In genomic region chrX:164345359-164345938, GRCm38 (mm10) we compare ENCODE assay signal across 20 mouse cellular contexts. TPM values are rescaled to one million over a fixed set of nuclear protein-coding genes. Genes with fewer than 3 reads are reported as not detected.
"Had no signal": no experiment of that assay in that cellular context is flagged by ENCODE, and none has a peak within 500 bp of the region (broad histone marks: within the 10 kb centered on the region; RNA-seq: fewer than 3 reads in every experiment).

No protein-coding gene starts in this region.

- H3K9me3 ChIP-seq: limb, embryonic 10.5 days; liver, embryonic 13.5 days; megakaryocyte, embryonic 14.5 days; midbrain, embryonic 15.5 days; neural tube, embryonic 12.5 days had no signal

- H3K9ac ChIP-seq: liver, embryonic 13.5 days; liver, postnatal 0 days; midbrain, embryonic 15.5 days; neural tube, embryonic 12.5 days had no signal

- H3K36me3 ChIP-seq: limb, embryonic 10.5 days; liver, embryonic 13.5 days; midbrain, embryonic 15.5 days; neural tube, embryonic 12.5 days had no signal

- H3K4me1 ChIP-seq: limb, embryonic 10.5 days; liver, embryonic 13.5 days; megakaryocyte, embryonic 14.5 days; midbrain, embryonic 15.5 days; neural tube, embryonic 12.5 days had no signal

- H3K4me2 ChIP-seq: liver, embryonic 13.5 days; midbrain, embryonic 11.5 days; midbrain, embryonic 15.5 days; neural tube, embryonic 12.5 days had no signal

- DNase-seq: kidney, adult 8-10 months; kidney, postnatal 4 days; liver, embryonic 13.5 days; liver, postnatal 0 days; lung, postnatal 14 days; right cerebral cortex, adult 18-20 months; right cerebral cortex, postnatal 25 days; spleen, adult 18-20 months; thymus, adult 18-20 months; thymus, postnatal 25 days had no signal

- H3K4me3 ChIP-seq: layer of hippocampus, adult 2 months; limb, embryonic 10.5 days; liver, embryonic 13.5 days; megakaryocyte, embryonic 14.5 days; midbrain, embryonic 15.5 days; neural tube, embryonic 12.5 days had no signal

- H3K27me3 ChIP-seq: liver, embryonic 13.5 days; midbrain, embryonic 15.5 days; neural tube, embryonic 12.5 days had no signal

- H3K27ac ChIP-seq: kidney, postnatal 0 days; layer of hippocampus, adult 2 months; limb, embryonic 10.5 days; liver, embryonic 13.5 days; macrophage; midbrain, embryonic 15.5 days; neural tube, embryonic 12.5 days had no signal

- ATAC-seq: liver, postnatal 0 days; midbrain, embryonic 15.5 days had no signal

RNA-seq across cellular contexts. Expression of gene Vegfd, which starts 27.7 kb away (rescaled TPM):
- total RNA-seq: monocyte, adult 5-6 weeks; neutrophil, adult 5-6 weeks had no signal
- polyA plus RNA-seq: macrophage had no signal
